Mouse (Mus musculus) cerebral cortex, adult 2 months (tissue): ENCODE results near the gene Clip2.

ENCODE experiments used
- WGBS: fragments of 180-500 bp; shearing (Covaris S2); methylation state at CpG from one replicate; pipeline ENCODE4 v1.1.7; 2018; 5-methylcytosine and 5-hydroxymethylcytosine counted together

Clip2 gene

GRCm38 (mm10) chr5:134459096-134459495 lies 93.1 kb downstream of the Clip2 start:
- 90% methylated on average over 7 of the region's 7 CpGs for WGBS

- WGBS, result 86% methylated on average over 3 of the region's 3 CpGs
These were observed 93.8 kb downstream of the Clip2 start for GRCm38 (mm10) chr5:134458416-134458815.

GRCm38 (mm10) chr5:134457371-134457770 lies 94.9 kb downstream of the Clip2 start:
- 96% methylated on average over 2 of the region's 2 CpGs for WGBS

- WGBS, result 1% methylated on average over 44 of the region's 44 CpGs
These were observed 95.7 kb downstream of the Clip2 start, which contains the start of gene Gtf2ird1 for GRCm38 (mm10) chr5:134456503-134456962. Gene Gtf2ird1 (minus strand): TSS chr5:134456716.

- WGBS, result under 1% methylated on average over 17 of the region's 17 CpGs
These were observed 96.3 kb downstream of the Clip2 start for GRCm38 (mm10) chr5:134455914-134456423.

DNA sequence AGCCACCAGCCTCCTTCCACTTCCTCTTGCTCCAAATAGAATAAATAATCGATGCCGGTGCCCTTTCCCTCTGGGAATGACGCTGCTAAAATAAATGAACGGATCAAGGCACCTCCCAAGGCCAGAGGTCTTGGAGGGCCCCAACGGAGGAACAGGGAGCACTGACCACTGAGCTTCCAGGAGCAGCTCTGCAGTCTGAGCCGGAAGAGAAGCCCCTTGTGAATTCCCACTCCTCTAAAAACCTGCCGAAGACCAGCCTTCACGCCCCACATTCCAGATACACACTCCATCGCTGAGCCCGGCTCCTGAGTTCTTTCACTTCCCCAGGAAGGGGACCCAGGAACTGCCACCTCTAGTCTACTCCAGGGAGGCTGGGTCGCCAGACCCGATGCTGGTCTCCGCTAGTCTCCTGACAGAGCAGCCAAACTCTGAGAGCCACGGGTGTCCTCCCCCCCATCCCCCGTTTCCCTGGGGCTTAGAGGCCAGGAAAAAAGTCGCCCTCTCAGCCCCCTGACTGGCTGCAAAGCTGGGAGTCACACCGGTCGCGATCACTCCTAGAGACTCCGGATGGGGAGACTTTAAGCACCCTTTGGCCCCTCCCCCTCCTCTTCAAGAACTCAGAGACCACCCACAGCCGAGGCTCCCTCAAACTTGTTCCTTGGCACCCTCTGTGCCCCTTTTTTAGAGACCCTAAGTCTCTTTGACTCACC lies 96.9 kb downstream of the Clip2 start:
- WGBS, result 6% methylated on average over 21 of the region's 21 CpGs

DNA sequence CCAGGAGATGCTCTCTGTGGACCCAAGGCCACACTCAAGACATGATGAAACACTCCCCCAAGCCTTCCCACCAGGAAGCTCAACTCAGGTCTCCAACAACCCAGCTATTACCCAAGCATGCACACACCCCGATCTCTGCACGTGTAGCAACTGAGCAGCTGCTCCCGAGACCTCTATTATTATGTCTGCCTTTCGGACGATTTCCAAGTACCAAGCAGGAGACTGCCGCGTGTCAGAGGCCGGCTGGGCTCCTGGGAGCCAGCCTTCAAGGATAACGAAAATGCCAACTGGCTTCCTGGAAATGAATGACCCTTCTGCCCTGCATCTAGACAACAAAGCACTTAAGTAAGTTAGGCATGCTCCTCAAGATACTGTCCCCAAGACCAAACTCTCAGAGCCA lies 97.8 kb downstream of the Clip2 start:
- WGBS, result 47% methylated on average over 9 of the region's 9 CpGs

DNA sequence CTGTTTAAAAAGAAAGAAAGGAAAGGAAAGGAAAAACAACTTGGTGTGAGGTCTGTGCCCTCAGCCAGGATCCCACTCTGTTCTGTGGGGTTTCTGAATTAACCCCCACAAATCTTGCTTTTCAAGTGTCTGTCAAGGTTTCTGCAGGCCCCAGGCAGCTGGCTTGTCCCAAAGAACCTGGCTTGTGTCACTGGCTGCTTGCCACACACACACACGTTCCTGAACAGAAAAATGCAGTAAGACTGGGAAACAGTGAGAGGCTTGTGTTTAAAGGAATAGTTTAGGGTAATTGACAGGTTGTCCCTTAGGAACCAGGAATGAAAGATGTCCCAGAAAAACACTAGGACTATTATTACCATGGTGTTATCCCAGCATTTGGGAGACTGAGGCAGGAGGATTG lies 98.7 kb downstream of the Clip2 start:
- 17% methylated on average over 1 of the region's 1 CpGs for WGBS

DNA sequence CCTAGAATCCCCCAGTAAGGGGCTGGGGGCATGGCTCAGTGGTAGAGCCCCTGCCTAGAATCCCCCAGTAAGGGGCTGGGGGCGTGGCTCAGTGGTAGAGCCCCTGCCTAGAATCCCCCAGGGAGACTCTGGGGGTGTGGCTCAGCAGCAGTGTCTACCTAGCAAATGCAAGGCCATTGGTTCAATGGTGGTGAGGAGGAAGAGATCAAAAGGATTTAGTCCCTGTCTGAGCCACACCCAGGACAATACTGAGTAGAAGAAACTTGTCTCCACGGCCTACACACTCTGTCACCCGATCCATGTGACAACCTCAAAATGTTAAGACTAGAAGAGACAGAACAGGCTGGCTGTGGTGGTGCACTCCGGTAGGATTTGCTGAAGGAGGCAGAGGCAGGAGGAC lies 105.5 kb downstream of the Clip2 start:
- 88% methylated on average over 4 of the region's 4 CpGs for WGBS

DNA sequence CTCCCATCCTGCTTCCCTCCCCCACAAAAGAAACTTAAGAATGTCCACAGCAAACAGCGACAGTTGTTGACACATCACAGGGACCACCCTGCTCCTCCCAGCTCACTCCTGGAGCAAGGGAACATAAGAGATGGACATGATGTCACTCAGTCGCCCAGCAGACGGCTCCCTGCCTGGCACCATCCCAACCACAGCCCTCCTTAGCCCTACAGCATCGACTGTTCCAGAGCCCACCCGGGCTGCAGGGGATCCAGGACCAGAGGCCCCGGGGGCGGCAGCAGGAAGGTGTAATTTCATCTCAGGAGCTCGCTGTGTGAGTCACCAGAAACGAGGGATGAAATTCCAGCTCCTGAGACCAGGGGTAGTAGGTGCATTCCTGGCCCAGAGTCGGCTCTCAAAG lies 106.3 kb downstream of the Clip2 start:
- 41% methylated on average over 10 of the region's 10 CpGs for WGBS

- WGBS, result 66% methylated on average over 10 of the region's 10 CpGs
These were observed 106.9 kb downstream of the Clip2 start for GRCm38 (mm10) chr5:134445208-134445831.

- WGBS, result 99% methylated on average over 7 of the region's 7 CpGs
These were observed 107.8 kb downstream of the Clip2 start for GRCm38 (mm10) chr5:134444473-134444872.

GRCm38 (mm10) chr5:134442066-134442465 lies 110.2 kb downstream of the Clip2 start:
- 98% methylated on average over 3 of the region's 3 CpGs for WGBS

DNA sequence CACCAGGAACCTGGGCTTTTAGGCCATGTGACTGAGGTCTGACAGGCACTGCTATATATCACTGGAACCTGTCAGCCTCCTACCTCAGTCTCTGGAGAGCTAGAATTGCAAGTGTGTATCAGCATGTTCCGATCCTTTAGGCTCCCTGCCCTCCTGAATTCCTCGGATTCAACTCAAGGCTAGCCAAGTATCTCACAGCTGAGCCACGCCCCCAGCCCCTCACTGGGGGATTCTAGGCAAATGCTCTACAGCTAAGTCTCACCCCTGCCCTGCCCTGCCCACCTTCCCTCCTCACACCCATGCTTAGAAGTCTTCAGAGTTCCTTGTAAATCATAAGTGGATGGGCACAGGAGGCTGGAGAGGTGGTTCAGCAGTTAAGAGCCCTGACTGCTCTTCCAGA lies 111.1 kb downstream of the Clip2 start:
- 70% methylated on average over 3 of the region's 3 CpGs for WGBS

GRCm38 (mm10) chr5:134440098-134440497 lies 112.1 kb downstream of the Clip2 start:
- WGBS, result 58% methylated on average over 12 of the region's 12 CpGs

GRCm38 (mm10) chr5:134439481-134439880 lies 112.8 kb downstream of the Clip2 start:
- WGBS, result 97% methylated on average over 7 of the region's 7 CpGs
